Mouse (Mus musculus) liver, adult 2 months (tissue): ENCODE results near the gene 4930486L24Rik. TPM values are rescaled to one million over a fixed set of nuclear protein-coding genes. Genes with fewer than 3 reads are reported as not detected.
"Not testable (repeated sequence)": the region's sequence is repeated elsewhere in the genome, so short reads cannot be mapped to it uniquely, and the experiment has no call there.

ENCODE experiments used
- DNase-seq: peaks from one replicate; pipeline ENCODE4 v3.0.0-alpha.2; 2011; ENCODE audit warnings: low read depth, low spot score; ENCODE audit errors: extremely low read depth
- H3K27ac ChIP-seq: fragments of 200-500 bp; replicated peaks from 2 replicates; pipeline ENCODE4 v1.5.1; 2012; ENCODE audit warnings: low read depth, mild to moderate bottlenecking, control low read depth, inconsistent platforms, low read length; ENCODE audit not compliant: insufficient read depth
- H3K27me3 ChIP-seq: fragments of 200-500 bp; 2 replicates; pipeline ENCODE4 v1.6.1; 2012; ENCODE audit warnings: mild to moderate bottlenecking, moderate library complexity, low read length, inconsistent platforms; ENCODE audit not compliant: control insufficient read depth, insufficient read depth
- H3K36me3 ChIP-seq: fragments of 200-500 bp; 2 replicates; pipeline ENCODE4 v1.6.1; 2012; ENCODE audit warnings: low read length, inconsistent platforms; ENCODE audit not compliant: control insufficient read depth, insufficient read depth
- H3K4me1 ChIP-seq: fragments of 200-500 bp; 2 replicates; pipeline ENCODE4 v1.6.1; 2011; ENCODE audit warnings: low read length; ENCODE audit not compliant: control insufficient read depth, insufficient read depth
- H3K4me3 ChIP-seq: fragments of 200-500 bp; 2 replicates; pipeline ENCODE4 v1.5.1; 2011; ENCODE audit warnings: low read depth, mild to moderate bottlenecking, control low read depth, low read length, moderate library complexity; ENCODE audit not compliant: insufficient read depth
- H3K79me2 ChIP-seq: fragments of 200-500 bp; 2 replicates; pipeline ENCODE4 v1.6.1; 2012; ENCODE audit warnings: inconsistent platforms, mild to moderate bottlenecking, low read length, moderate library complexity; ENCODE audit not compliant: control insufficient read depth, insufficient read depth
- H3K9ac ChIP-seq: fragments of 200-500 bp; 2 replicates; pipeline ENCODE4 v1.6.1; 2012; ENCODE audit warnings: low read depth, mild to moderate bottlenecking, control low read depth, inconsistent platforms, low read length
- CTCF ChIP-seq: fragments of 200-500 bp; IDR thresholded peaks from 2 replicates; pipeline ENCODE4 v1.5.1; 2011; ENCODE audit warnings: low read depth, low read length, control low read depth
- POLR2A ChIP-seq: fragments of 200-500 bp; IDR thresholded peaks from 2 replicates; pipeline ENCODE4 v1.6.1; 2011; ENCODE audit warnings: low read length, control low read depth; ENCODE audit not compliant: insufficient read depth; ENCODE audit errors: extremely low read depth
- WGBS: fragments of 180-500 bp; shearing (Covaris S2); methylation state at CpG from one replicate; pipeline ENCODE4 v1.1.7; 2018; 5-methylcytosine and 5-hydroxymethylcytosine counted together
- polyA plus RNA-seq: library from polyadenylated mRNA; depleted of rRNA; stranded (reverse); fragments of >200 nt; gene quantifications from 2 replicates; pipeline ENCODE4 v1.2.3, GENCODE M21; 2012; rRNA removed
- total RNA-seq: library from RNA; depleted of rRNA; stranded (reverse); fragments of >200 nt; gene quantifications from 2 replicates; pipeline ENCODE4 v1.2.3, GENCODE M21; 2014; rRNA removed

Gene 4930486L24Rik
- total RNA-seq (0.46 TPM in 1 of 2 replicates, not detected in the other), polyA plus RNA-seq (not detected in 2 replicates)

DNA sequence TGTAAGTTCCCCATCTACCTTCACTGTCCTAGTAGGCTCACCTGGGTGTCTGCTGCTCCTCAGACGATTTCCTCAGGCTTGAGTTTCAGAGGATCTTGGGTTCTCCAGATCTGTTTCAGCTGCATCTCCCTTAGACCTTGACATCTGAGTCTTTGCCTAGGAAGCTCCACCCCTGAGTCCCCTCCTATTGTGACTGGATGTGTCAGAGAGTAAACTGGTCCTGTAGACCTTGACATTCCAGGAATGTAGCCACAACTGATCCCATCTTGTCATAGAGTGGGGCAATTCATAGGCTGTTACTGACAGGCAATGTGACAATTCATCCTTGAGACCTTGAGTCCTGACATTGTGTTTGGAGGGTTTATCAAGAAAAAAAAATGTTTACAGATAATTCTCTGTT, at the start of gene 4930486L24Rik:
Gene 4930486L24Rik (minus strand): TSS at position 195 of the 400 bp plus-strand sequence.
- TF ChIP-seq CTCF (no peak), POLR2A (no peak)
- no peaks in the 10 kb centered on the region for H3K27me3 ChIP-seq
- H3K9ac ChIP-seq = no peak within 1 kb of the TSS
- no peaks in the 10 kb centered on the region for H3K79me2 ChIP-seq
- no peak within 1 kb of the TSS for H3K4me3 ChIP-seq
- DNase-seq = no peak
- H3K4me1 ChIP-seq = no peaks in the 10 kb centered on the region; the same call in 1 of the 2 replicates
- no peaks in the 10 kb centered on the region for H3K36me3 ChIP-seq
- WGBS = 38% methylated on average over 1 of the region's 1 CpGs
- H3K27ac ChIP-seq = no peak within 1 kb of the TSS

- not testable (repeated sequence) for H3K27me3 ChIP-seq, DNase-seq, H3K36me3 ChIP-seq, H3K9ac ChIP-seq, H3K27ac ChIP-seq, H3K4me3 ChIP-seq, H3K4me1 ChIP-seq, H3K79me2 ChIP-seq
- 76% methylated on average over 2 of the region's 2 CpGs for WGBS
Measured at GRCm38 (mm10) chr13:60904780-60905179, 40.5 kb upstream of the 4930486L24Rik start, which contains the start of gene Tpbpb. Gene Tpbpb, minus strand, starts transcription at chr13:60904880.

GRCm38 (mm10) chr13:60897328-60897727, 33.1 kb upstream of the 4930486L24Rik start, which contains the start of gene Ctla2b:
Gene Ctla2b, minus strand, starts transcription at chr13:60897447.
- Histone ChIP-seq H3K27me3 (no peaks in the 10 kb centered on the region), H3K4me1 (no peaks in the 10 kb centered on the region), H3K9ac (0 out of 2 replicates have a peak within 1 kb of the TSS, but pooled peaks have one; percentile 17), H3K79me2 (no peaks in the 10 kb centered on the region), H3K4me3 (peak within 1 kb of the TSS; percentile 45), H3K27ac (0 out of 2 replicates have a peak within 1 kb of the TSS, but pooled peaks have one; percentile 26), H3K36me3 (no peaks in the 10 kb centered on the region)
- peak; percentile 59 for DNase-seq
- 45% methylated on average over 3 of the region's 3 CpGs for WGBS
- TF ChIP-seq CTCF (no peak), POLR2A (no peak)

- H3K27ac ChIP-seq = 0 out of 2 replicates have a peak within 1 kb of the TSS, but pooled peaks have one; percentile 26
Measured at GRCm38 (mm10) chr13:60896794-60897193, 32.5 kb upstream of the 4930486L24Rik start, which contains the start of gene Gm49392. Gene Gm49392, minus strand, starts transcription at chr13:60896894.

GRCm38 (mm10) chr13:60895406-60896160, 31.3 kb upstream of the 4930486L24Rik start:
- H3K79me2 ChIP-seq = no peaks in the 10 kb centered on the region
- H3K27ac ChIP-seq = no peak overlapping the region
- TF ChIP-seq CTCF = no peak
- no peak for TF ChIP-seq POLR2A
- peak; percentile 16 for DNase-seq
- H3K4me3 ChIP-seq = no peak overlapping the region
- no peaks in the 10 kb centered on the region for H3K4me1 ChIP-seq
- H3K9ac ChIP-seq = no peak overlapping the region
- no peaks in the 10 kb centered on the region for H3K27me3 ChIP-seq
- H3K36me3 ChIP-seq = no peaks in the 10 kb centered on the region

More at GRCm38 (mm10) chr13:60896794-60897193, 32.5 kb upstream of the 4930486L24Rik start, which contains the start of gene Gm49392:
- 0 out of 2 replicates have a peak within 1 kb of the TSS, but pooled peaks have one; percentile 17 for H3K9ac ChIP-seq
- 80% methylated on average over 8 of the region's 8 CpGs for WGBS
- not testable (repeated sequence) for H3K27me3 ChIP-seq, DNase-seq, H3K79me2 ChIP-seq, H3K4me1 ChIP-seq, H3K36me3 ChIP-seq
- H3K4me3 ChIP-seq = peak within 1 kb of the TSS; percentile 45

DNA sequence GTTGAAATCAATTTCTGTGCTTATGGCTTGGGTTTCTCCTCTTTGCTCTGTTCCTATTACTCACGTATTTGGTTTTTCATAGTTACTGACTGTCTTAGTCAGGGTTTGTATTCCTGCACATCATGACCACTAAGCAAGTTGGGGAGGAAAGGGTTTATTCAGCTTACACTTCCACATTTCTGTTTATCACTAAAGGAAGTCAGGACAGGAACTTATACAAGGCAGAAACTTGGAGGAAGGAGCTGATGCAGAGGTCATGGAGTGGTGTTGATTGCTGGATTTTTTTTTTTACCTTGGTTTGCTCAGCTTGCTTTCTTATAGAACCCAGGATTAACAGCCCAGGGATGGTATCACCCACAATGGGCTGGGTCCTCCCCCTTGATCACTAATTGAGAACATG, 28.0 kb upstream of the 4930486L24Rik start:
- Histone ChIP-seq H3K4me3 (no peak overlapping the region), H3K9ac (no peak overlapping the region), H3K27ac (peak overlapping the region; percentile 58; the same call in 1 of the 2 replicates), H3K36me3 (no peaks in the 10 kb centered on the region), H3K4me1 (no peaks in the 10 kb centered on the region), H3K27me3 (no peaks in the 10 kb centered on the region), H3K79me2 (no peaks in the 10 kb centered on the region)
- TF ChIP-seq CTCF (no peak), POLR2A (no peak)
- 78% methylated on average over 1 of the region's 1 CpGs for WGBS
- peak; percentile 23 for DNase-seq
